Mouse (Mus musculus) right cerebral cortex, adult 18-20 months (tissue): ENCODE measurements around the gene Sumo1.

Experiments
- DNase-seq: peaks from one replicate; pipeline ENCODE4 v3.0.0; 2022; ENCODE audit warnings: mixed read lengths

The Sumo1 gene

DNA sequence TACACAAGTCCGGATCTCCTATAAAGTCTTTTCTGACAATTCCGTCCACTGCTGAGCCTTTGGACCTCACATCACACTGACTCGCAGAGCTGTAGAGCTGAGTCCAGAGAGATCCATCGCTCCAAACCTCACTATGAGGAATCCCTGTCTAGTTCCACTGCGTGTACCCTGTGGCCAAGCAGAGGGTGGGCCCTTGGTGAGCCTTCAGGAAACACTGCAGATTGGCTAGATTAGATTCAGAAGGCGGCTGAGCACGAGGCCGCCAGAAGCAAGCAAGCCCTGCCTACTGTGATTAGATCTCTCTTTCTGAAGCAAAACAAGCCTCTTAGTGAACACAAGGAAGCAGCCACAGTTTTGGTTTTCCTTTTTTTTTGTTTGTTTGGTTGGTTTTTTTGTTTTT is 126.7 kb downstream of the Sumo1 start:
- no peak for DNase-seq

DNA sequence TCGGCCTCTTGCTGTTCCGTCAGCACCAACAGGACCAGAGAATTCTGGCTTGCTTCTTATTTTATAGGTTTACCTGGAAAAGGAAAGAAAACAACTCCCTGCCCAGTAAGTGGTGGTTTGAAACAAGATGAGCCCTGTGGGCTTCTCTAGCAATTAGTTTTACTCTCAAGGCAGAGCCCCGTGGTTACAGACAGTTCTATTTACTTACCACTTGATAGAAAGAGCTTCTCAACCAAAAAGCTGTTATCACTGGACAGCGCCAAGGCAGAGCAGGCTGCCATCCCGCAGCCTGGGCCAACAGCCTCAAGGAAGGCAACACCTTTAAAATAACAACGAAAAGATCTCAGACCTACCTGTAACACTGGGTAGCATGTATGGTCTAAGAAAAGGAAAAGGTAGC is 128.4 kb downstream of the Sumo1 start:
- no peak for DNase-seq

DNA sequence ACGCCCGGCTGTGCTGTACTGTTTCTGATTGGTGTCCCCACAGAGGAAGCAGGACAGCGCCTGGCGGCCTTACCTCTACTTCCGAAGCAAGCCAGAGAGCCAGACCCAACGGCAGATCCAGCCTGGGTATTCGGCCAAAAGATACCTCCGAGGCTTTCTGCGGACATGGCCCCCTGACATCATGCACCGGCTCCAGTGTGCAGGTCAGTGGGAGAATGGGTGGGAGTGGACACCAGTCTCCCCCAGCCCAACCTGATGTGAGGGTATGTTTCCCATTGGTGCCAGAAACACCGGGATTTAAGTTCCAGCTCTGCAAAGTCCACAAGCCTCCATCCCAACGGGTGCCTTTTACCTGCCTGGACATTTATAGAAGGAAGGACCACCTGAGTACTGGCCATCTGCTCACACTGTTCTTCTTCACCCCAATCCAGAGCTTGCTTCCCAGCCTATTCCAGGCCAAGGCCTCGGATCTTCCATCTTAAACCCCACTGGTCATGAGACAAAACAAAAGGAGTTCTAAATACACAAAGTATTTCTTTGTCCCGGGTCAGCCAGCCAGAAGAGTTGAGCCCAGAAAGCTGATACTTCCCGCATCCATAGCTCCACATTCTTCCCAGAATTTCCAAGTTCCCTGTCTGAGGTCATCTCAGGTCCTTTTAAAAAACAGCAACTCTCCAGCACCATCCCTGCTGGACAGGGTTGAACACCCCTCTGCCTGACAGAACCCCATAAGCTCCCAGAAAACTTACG is 129.2 kb downstream of the Sumo1 start:
- no peak for DNase-seq

DNA sequence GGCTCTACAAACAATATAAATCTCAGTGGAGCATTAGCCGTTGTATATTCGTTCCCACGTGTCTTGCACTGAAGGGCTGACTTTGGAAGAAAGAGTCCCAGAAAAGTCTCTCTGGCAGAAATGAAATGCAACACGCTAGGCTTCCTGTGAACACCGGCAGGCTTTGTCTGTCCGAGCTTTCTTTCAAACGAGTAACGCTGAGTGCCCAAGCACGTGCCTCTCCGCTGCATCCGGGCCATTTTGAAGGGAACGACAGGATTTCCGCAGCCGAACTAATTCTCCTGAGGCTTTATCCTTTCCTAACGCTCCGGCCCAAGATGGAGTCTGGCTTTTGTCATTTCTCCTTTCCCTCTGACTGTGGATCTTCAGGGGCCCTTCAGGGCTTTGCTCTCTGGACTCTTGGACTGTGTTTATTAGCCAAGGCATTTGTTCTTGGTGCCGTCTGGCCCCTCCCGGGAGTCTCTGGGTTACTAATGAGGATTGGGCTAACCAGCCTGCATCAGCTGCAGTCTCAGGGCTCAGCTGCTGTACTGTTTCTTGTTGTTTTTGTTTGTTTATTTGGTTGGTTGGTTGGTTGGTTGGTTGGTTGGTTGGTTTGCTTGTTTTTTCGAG is 130.0 kb downstream of the Sumo1 start:
- DNase-seq, result no peak

DNA sequence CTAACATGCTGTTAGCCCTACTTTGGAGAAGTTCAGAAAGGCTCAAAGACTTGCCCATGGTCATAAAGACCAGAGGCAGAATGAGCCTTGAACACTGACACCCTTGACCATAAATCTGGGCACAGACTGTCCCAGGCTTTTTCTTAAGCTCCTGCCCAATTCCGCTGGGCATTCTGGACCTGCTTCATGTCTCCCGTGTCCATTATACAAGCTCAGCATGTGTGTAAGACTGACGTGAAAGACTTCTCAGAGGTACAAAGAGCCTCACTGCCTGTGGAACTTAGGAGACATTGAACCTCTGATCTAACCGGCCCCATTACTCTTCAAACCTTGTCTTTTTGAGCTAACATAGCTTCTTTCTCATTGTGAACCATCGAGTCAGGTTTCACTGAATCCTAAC is 132.3 kb downstream of the Sumo1 start:
- no peak for DNase-seq
